Mouse (Mus musculus) limb, embryonic 11.5 days (tissue): ENCODE data around the gene Bola1. TPM values are rescaled to one million over a fixed set of nuclear protein-coding genes. Genes with fewer than 3 reads are reported as not detected.
"Not testable (repeated sequence)": the region's sequence is repeated elsewhere in the genome, so short reads cannot be mapped to it uniquely, and the experiment has no call there.

Experiments
- ATAC-seq: fragments of 200-750 bp; cut with Nextera tagmentation; 2 replicates; pipeline ENCODE4 v1.8.0; 2017; ENCODE audit warnings: low read depth; ENCODE audit not compliant: insufficient number of reproducible peaks, low FRiP score, low TSS enrichment
- DNase-seq: peaks from one replicate; pipeline ENCODE4 v3.0.0-alpha.2; 2015; ENCODE audit warnings: low spot score
- H3K27ac ChIP-seq: fragments of 300-500 bp; sonication (generic); replicated peaks from 2 replicates; pipeline ENCODE4 v1.5.1; 2014; ENCODE audit warnings: low read depth, mild to moderate bottlenecking, low read length
- H3K27me3 ChIP-seq: fragments of 300-500 bp; sonication (generic); 2 replicates; pipeline ENCODE4 v1.6.1; 2014; ENCODE audit warnings: mild to moderate bottlenecking, low read length, mixed read lengths; ENCODE audit not compliant: control insufficient read depth, insufficient read depth
- H3K36me3 ChIP-seq: fragments of 300-500 bp; sonication (generic); 2 replicates; pipeline ENCODE4 v1.6.1; 2014; ENCODE audit warnings: mild to moderate bottlenecking, low read length, moderate library complexity, mixed read lengths; ENCODE audit not compliant: control insufficient read depth, insufficient read depth
- H3K4me1 ChIP-seq: fragments of 300-500 bp; sonication (generic); 2 replicates; pipeline ENCODE4 v1.6.1; 2014; ENCODE audit warnings: low read length, mixed read lengths; ENCODE audit not compliant: control insufficient read depth, insufficient read depth
- H3K4me2 ChIP-seq: fragments of 300-500 bp; sonication (generic); 2 replicates; pipeline ENCODE4 v1.6.1; 2014; ENCODE audit warnings: low read depth, mild to moderate bottlenecking, moderate library complexity; ENCODE audit not compliant: severe bottlenecking
- H3K4me3 ChIP-seq: fragments of 300-500 bp; sonication (generic); 2 replicates; pipeline ENCODE4 v1.5.1; 2014; ENCODE audit warnings: low read depth, low read length
- H3K9ac ChIP-seq: fragments of 300-500 bp; sonication (generic); 2 replicates; pipeline ENCODE4 v1.6.1; 2014; ENCODE audit warnings: mild to moderate bottlenecking, low read length
- H3K9me3 ChIP-seq: fragments of 300-500 bp; sonication (generic); 2 replicates; pipeline ENCODE4 v1.6.1; 2016; ENCODE audit warnings: low read length; ENCODE audit not compliant: control insufficient read depth
- WGBS: fragments of 180-500 bp; shearing (Covaris S2); extraction: QIAGEN DNeasy Blood & Tissue Kit; methylation state at CpG from one replicate; pipeline ENCODE4 v1.1.7; 2014; 5-methylcytosine and 5-hydroxymethylcytosine counted together
- polyA plus RNA-seq: library from polyadenylated mRNA; unstranded; fragments of >200 nt; fragmentation: Nextera tagmentation; extraction: Ambion mirVana; gene quantifications from 2 replicates; pipeline ENCODE4 v1.2.1, GENCODE M21; 2014

The Bola1 gene
- polyA plus RNA-seq, 1 experiment from 2014 or later = 68.9 TPM

GRCm38 (mm10) chr3:96222774-96223173 lies 3.3 kb upstream of the Bola1 start:
- no peak for DNase-seq
- H3K36me3 ChIP-seq = no peaks in the 10 kb centered on the region
- H3K9ac ChIP-seq = no peak overlapping the region
- WGBS = 91% methylated on average over 4 of the region's 4 CpGs
- H3K4me2 ChIP-seq = 0 out of 2 replicates have a peak overlapping the region, but pooled peaks have one; percentile 2
- no peaks in the 10 kb centered on the region for H3K9me3 ChIP-seq
- H3K4me1 ChIP-seq = peaks cover 12% of the 10 kb centered on the region
- no peak overlapping the region for H3K27ac ChIP-seq
- ATAC-seq = no peak
- H3K4me3 ChIP-seq = no peak overlapping the region
- no peaks in the 10 kb centered on the region for H3K27me3 ChIP-seq

DNA sequence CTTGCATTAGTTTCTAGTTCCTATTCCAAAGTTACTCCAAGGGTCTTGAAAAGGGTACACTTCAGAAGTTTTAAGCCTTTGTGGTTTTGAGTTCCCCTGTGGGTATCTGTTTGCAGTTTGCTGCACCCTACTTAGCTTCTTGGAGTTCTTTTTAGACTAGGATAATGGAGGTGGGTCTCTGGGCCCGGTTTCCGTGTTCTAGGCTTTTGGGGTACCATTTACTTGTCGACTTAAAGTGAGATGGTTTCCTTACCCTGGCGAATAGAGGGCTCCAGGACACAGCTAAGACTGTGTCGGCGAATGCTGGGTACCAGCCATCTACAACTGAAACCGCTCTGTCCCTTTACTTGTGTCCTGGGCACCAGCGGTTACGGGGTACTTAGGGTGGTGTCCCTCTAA lies 2.1 kb upstream of the Bola1 start:
- ATAC-seq (no peak), DNase-seq (peak; percentile 45)
- peaks cover 12% of the 10 kb centered on the region for H3K4me1 ChIP-seq
- H3K4me2 ChIP-seq = peak overlapping the region; percentile 59
- peak overlapping the region; percentile 61 for H3K4me3 ChIP-seq
- WGBS = 32% methylated on average over 9 of the region's 9 CpGs
- H3K9me3 ChIP-seq = no peaks in the 10 kb centered on the region
- no peaks in the 10 kb centered on the region for H3K27me3 ChIP-seq
- peak overlapping the region; percentile 98 for H3K27ac ChIP-seq
- no peaks in the 10 kb centered on the region for H3K36me3 ChIP-seq
- peak overlapping the region; percentile 53 for H3K9ac ChIP-seq

- H3K36me3 ChIP-seq = no peaks in the 10 kb centered on the region
- DNase-seq (peak; percentile 84), ATAC-seq (peak; percentile 90)
- no peaks in the 10 kb centered on the region for H3K27me3 ChIP-seq
- peak within 1 kb of the TSS; percentile 61 for H3K4me3 ChIP-seq
- under 1% methylated on average over 43 of the region's 43 CpGs for WGBS
- peak within 1 kb of the TSS; percentile 93 for H3K9ac ChIP-seq
- peak within 1 kb of the TSS; percentile 59 for H3K4me2 ChIP-seq
- peak within 1 kb of the TSS; percentile 98 for H3K27ac ChIP-seq
- H3K4me1 ChIP-seq = peaks cover 12% of the 10 kb centered on the region
- no peaks in the 10 kb centered on the region for H3K9me3 ChIP-seq
Measured at GRCm38 (mm10) chr3:96220765-96221639, 1.5 kb upstream of the Bola1 start, which contains the start of the genes Hist2h2ac and Hist2h2be. Gene Hist2h2ac (minus strand): TSS chr3:96220880. Gene Hist2h2be (plus strand): TSS chr3:96221119.

DNA sequence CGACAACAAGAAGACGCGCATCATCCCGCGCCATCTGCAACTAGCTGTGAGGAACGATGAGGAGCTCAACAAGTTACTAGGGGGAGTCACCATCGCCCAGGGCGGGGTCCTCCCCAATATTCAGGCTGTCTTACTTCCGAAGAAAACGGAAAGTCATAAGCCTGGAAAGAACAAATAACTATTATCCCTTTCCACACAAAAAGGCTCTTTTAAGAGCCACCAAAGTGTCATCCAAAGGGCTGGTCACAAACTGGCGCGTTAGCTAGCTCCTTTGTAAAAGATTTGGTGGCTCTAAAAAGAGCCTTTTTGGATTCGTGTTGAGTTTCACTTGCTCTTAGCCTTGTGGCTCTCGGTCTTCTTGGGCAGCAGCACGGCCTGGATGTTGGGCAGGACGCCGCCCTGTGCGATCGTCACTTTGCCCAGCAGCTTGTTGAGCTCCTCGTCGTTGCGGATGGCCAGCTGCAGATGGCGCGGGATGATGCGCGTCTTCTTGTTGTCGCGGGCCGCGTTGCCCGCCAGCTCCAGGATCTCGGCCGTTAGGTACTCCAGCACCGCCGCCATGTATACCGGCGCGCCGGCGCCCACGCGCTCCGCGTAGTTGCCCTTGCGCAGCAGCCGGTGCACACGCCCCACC lies 739 bp upstream of the Bola1 start:
- not testable (repeated sequence) for H3K36me3 ChIP-seq, H3K27me3 ChIP-seq, ATAC-seq, H3K9me3 ChIP-seq
- WGBS = under 1% methylated on average over 26 of the region's 47 CpGs
- Histone ChIP-seq H3K4me2 (peak overlapping the region; percentile 59), H3K27ac (peak overlapping the region; percentile 98), H3K4me3 (peak overlapping the region; percentile 61), H3K9ac (peak overlapping the region; percentile 93), H3K4me1 (peaks cover 12% of the 10 kb centered on the region)
- DNase-seq = peak; percentile 82

DNA sequence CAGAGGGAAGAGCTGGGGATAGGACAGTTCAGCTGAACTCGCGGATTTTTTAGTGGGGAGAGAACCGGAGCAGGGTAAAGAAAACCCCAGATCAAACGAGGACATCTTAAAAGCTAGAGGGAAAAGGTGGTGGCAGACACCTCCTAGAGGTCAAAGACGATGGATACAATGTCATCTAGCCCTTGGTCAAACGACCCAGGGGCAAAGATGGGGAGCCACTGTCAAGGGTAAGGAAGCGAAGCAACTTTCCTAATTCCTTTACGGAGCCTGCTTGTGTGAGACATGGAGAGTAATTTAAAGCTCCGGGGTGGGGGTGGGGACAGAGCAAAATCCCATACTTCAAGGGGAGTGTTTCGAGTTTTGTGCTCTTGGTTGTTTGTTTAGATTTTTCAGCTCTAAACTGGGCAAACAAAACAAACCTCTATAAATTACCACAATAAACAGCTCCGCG lies 293 bp downstream of the Bola1 start:
- Histone ChIP-seq H3K4me2 (peak overlapping the region; percentile 59), H3K27me3 (no peaks in the 10 kb centered on the region), H3K36me3 (no peaks in the 10 kb centered on the region), H3K4me3 (peak overlapping the region; percentile 61), H3K27ac (peak overlapping the region; percentile 98), H3K4me1 (peaks cover 12% of the 10 kb centered on the region), H3K9me3 (no peaks in the 10 kb centered on the region), H3K9ac (peak overlapping the region; percentile 47)
- under 1% methylated on average over 12 of the region's 12 CpGs for WGBS
- peak; percentile 67 for DNase-seq
- ATAC-seq = peak; percentile 2; the same call in 1 of the 2 replicates

GRCm38 (mm10) chr3:96209242-96209641 lies 10.3 kb downstream of the Bola1 start:
- H3K36me3 ChIP-seq = no peaks in the 10 kb centered on the region
- H3K4me1 ChIP-seq = no peaks in the 10 kb centered on the region
- H3K9me3 ChIP-seq = no peaks in the 10 kb centered on the region
- DNase-seq = peak; percentile 36
- no peak overlapping the region for H3K9ac ChIP-seq
- no peak overlapping the region for H3K27ac ChIP-seq
- WGBS = 28% methylated on average over 15 of the region's 15 CpGs
- ATAC-seq = no peak
- no peak overlapping the region for H3K4me3 ChIP-seq
- no peak overlapping the region for H3K4me2 ChIP-seq
- no peaks in the 10 kb centered on the region for H3K27me3 ChIP-seq

DNA sequence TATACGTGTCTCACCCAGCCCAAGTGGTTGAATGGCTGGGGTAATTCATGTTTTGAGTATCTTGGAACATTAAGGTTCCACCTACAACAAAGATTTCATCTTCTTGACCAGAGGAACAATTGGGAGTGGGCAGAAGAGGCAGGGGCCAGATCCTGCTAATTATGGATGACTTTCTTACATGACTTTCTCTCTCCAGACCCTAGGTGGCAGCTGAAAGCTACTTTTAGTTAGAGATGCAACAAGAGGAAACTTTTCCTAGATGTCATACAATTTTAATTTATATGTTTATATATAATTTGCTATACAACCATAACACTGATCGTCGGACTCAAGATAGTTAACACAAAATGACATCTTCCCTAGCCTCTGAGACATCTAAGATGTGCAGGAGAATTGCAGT lies 11.7 kb downstream of the Bola1 start:
- Histone ChIP-seq H3K4me2 (no peak overlapping the region), H3K9ac (no peak overlapping the region), H3K27ac (no peak overlapping the region), H3K36me3 (no peaks in the 10 kb centered on the region), H3K4me1 (no peaks in the 10 kb centered on the region), H3K27me3 (no peaks in the 10 kb centered on the region), H3K4me3 (no peak overlapping the region), H3K9me3 (no peaks in the 10 kb centered on the region)
- DNase-seq (no peak), ATAC-seq (no peak)
- 77% methylated on average over 3 of the region's 3 CpGs for WGBS

DNA sequence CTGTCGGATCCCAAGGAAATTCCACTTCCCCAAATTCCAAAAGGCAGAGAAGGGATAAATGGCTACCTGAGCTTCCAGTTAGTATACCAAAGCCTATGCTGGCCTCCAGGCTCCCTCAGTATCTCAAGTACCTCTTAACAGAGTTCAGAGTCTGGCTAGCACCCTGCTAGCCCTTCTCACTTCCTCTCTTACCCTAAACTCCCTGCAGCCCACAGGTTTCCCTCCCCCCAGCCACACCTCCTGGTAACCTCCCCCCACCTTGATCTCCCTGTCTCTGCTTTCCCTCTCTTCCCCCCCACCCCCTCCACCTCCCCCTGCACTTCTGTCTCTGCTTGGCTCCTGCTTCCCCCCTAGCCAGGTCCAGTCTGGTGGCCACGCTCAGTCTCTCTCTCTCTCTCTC lies 19.8 kb downstream of the Bola1 start:
- no peaks in the 10 kb centered on the region for H3K27me3 ChIP-seq
- no peak overlapping the region for H3K4me3 ChIP-seq
- H3K9me3 ChIP-seq = no peaks in the 10 kb centered on the region
- H3K9ac ChIP-seq = no peak overlapping the region
- peaks cover 4% of the 10 kb centered on the region; the same call in 1 of the 2 replicates for H3K4me1 ChIP-seq
- DNase-seq (no peak), ATAC-seq (no peak)
- H3K36me3 ChIP-seq = no peaks in the 10 kb centered on the region
- 61% methylated on average over 2 of the region's 2 CpGs for WGBS
- H3K4me2 ChIP-seq = no peak overlapping the region
- H3K27ac ChIP-seq = no peak overlapping the region
